Mouse (Mus musculus) neutrophil, adult 5-6 weeks (primary cell): ENCODE data around the gene Gm45140. TPM values are rescaled to one million over a fixed set of nuclear protein-coding genes. Genes with fewer than 3 reads are reported as not detected.

Source experiments
- ATAC-seq: fragments of 151-379, 151-347 bp; 2 replicates; pipeline ENCODE4 v1.8.0; 2017; ENCODE audit warnings: mild to moderate bottlenecking, moderate TSS enrichment; ENCODE audit not compliant: insufficient number of reproducible peaks, poor library complexity, low FRiP score, severe bottlenecking; ENCODE audit errors: extremely low read depth
- total RNA-seq: library from RNA; stranded (forward); fragments of 200-1000 nt; gene quantifications from 2 replicates; pipeline ENCODE4 v1.2.3, GENCODE M21; 2017

Gm45140 gene
- total RNA-seq, 1 experiment from 2014 or later: 23.3 TPM

- ATAC-seq: no peak
These were observed 14.7 kb upstream of the Gm45140 start for GRCm38 (mm10) chr6:87850155-87850899.

- ATAC-seq: no peak
These were observed 14.2 kb upstream of the Gm45140 start for GRCm38 (mm10) chr6:87849780-87850154.

- no peak for ATAC-seq
These were observed 11.2 kb upstream of the Gm45140 start for GRCm38 (mm10) chr6:87846813-87847212.

GRCm38 (mm10) chr6:87845031-87845695 lies 9.6 kb upstream of the Gm45140 start:
- no peak for ATAC-seq

- no peak for ATAC-seq
These were observed 6.7 kb upstream of the Gm45140 start for GRCm38 (mm10) chr6:87842254-87842653.

- ATAC-seq: no peak
These were observed 6.0 kb upstream of the Gm45140 start for GRCm38 (mm10) chr6:87841635-87842034.

- ATAC-seq: no peak
These were observed 4.3 kb upstream of the Gm45140 start for GRCm38 (mm10) chr6:87839797-87840341.

- ATAC-seq: peak; percentile 96
These were observed 3.1 kb upstream of the Gm45140 start, which contains the start of gene Isy1 for GRCm38 (mm10) chr6:87838551-87839197. Isy1 (minus strand) TSS chr6:87838798.

GRCm38 (mm10) chr6:87820366-87820765 lies 15.2 kb downstream of the Gm45140 start:
- ATAC-seq: no peak

- ATAC-seq: no peak
These were observed 21.1 kb downstream of the Gm45140 start for GRCm38 (mm10) chr6:87814486-87814885.

- no peak for ATAC-seq
These were observed 22.9 kb downstream of the Gm45140 start for GRCm38 (mm10) chr6:87812656-87813055.

- ATAC-seq: peak; percentile 77
These were observed 23.8 kb downstream of the Gm45140 start, which contains the start of gene Rab43 for GRCm38 (mm10) chr6:87811675-87812338. Rab43 (minus strand) TSS chr6:87812164.

- peak; percentile 9; the same call in 1 of the 2 replicates for ATAC-seq
These were observed 24.6 kb downstream of the Gm45140 start for GRCm38 (mm10) chr6:87810713-87811669.

- no peak for ATAC-seq
These were observed 25.3 kb downstream of the Gm45140 start for GRCm38 (mm10) chr6:87810311-87810710.

- no peak for ATAC-seq
These were observed 25.9 kb downstream of the Gm45140 start for GRCm38 (mm10) chr6:87809651-87810161.

- ATAC-seq: no peak
These were observed 26.5 kb downstream of the Gm45140 start for GRCm38 (mm10) chr6:87809144-87809543.

- ATAC-seq: no peak
These were observed 27.1 kb downstream of the Gm45140 start for GRCm38 (mm10) chr6:87808521-87808920.
